Comparison of ENCODE assay signal across 17 mouse cellular contexts in genomic region chr1:165672355-165672754, GRCm38 (mm10). TPM values are rescaled to one million over a fixed set of nuclear protein-coding genes. Genes with fewer than 3 reads are reported as not detected.
DNase-seq lines count a peak whose midpoint lies in the region; ATAC-seq and TF ChIP-seq lines count a peak whose summit lies in the region.
"Had no signal": no experiment of that assay in that cellular context is flagged by ENCODE, and none has a peak within 500 bp of the region (broad histone marks: within the 10 kb centered on the region; RNA-seq: fewer than 3 reads in every experiment).

No protein-coding gene starts in this region.

- dilution Hi-C loops in CH12.LX (cut with MboI; ENCODE audit: extremely low pct_ligation_motif_present, extremely low pct_unique_long_range_greater_than_20kb, low sequenced_read_pairs) = no loop called here

- ATAC-seq in liver, embryonic 11.5 days (replicated peaks; ENCODE audit: low FRiP score) = no peak
- peak; percentile 38; the same call in 1 of the 2 replicates for ATAC-seq in granulocyte monocyte progenitor cell, adult 5-6 weeks (replicated peaks; ENCODE audit: poor library complexity, severe bottlenecking)
- ATAC-seq: forebrain, postnatal 0 days; Patski had no signal

- no peak for TF ChIP-seq POLR2A in liver, adult 2 months (IDR thresholded peaks at IDR 0.05; ENCODE audit: extremely low read depth, insufficient read depth, low read length)
- no peak for TF ChIP-seq POLR2A in CH12.LX (IDR thresholded peaks at IDR 0.05; ENCODE audit: low read depth, low read length)

- H3K36me3 ChIP-seq in liver, adult 2 months (ENCODE audit: control insufficient read depth, insufficient read depth, low read length) = no peaks in the 10 kb centered on the region
- H3K36me3 ChIP-seq in liver, embryonic 11.5 days (ENCODE audit: control insufficient read depth, insufficient read depth, low read length) = no peaks in the 10 kb centered on the region; the same call in 1 of the 2 replicates
- H3K36me3 ChIP-seq in CH12.LX (replicated peaks in 1 of 2; ENCODE audit: control insufficient read depth in 1 of 2, insufficient read depth in 1 of 2, low read length in 1 of 2) = peaks cover 4 to 94% of the 10 kb centered on the region in 2 experiments
- no peaks in the 10 kb centered on the region for H3K36me3 ChIP-seq in forebrain, embryonic 10.5 days (replicated peaks)
- H3K36me3 ChIP-seq: stomach, embryonic 15.5 days had no signal

- 0 out of 2 replicates have a peak, but pooled peaks have one; percentile 8 for TF ChIP-seq CTCF in liver, adult 2 months (IDR thresholded peaks at IDR 0.05; ENCODE audit: low read depth, low read length)
- peak in 1 of 2 experiments; percentile 62; a peak in 2 of 4 replicates for TF ChIP-seq CTCF in CH12.LX (conservative IDR thresholded peaks at IDR 0.05 in 1 of 2, IDR thresholded peaks at IDR 0.05 in 1 of 2; ENCODE audit: low read depth in 2 of 2, low read length in 2 of 2)

- H3K27ac ChIP-seq in liver, adult 2 months (replicated peaks; ENCODE audit: insufficient read depth, low read depth, low read length) = no peak overlapping the region
- H3K27ac ChIP-seq in liver, embryonic 11.5 days (ENCODE audit: low read depth, low read length) = no peak overlapping the region
- H3K27ac ChIP-seq in CH12.LX (ENCODE audit: insufficient read depth, low read depth) = no peak overlapping the region
- no peak overlapping the region for H3K27ac ChIP-seq in forebrain, embryonic 10.5 days
- H3K27ac ChIP-seq: stomach, embryonic 15.5 days had no signal

- no peaks in the 10 kb centered on the region for H3K27me3 ChIP-seq in liver, adult 2 months (ENCODE audit: control insufficient read depth, insufficient read depth, low read length)
- no peaks in the 10 kb centered on the region for H3K27me3 ChIP-seq in liver, embryonic 11.5 days (replicated peaks; ENCODE audit: control insufficient read depth, insufficient read depth, low read length)
- H3K27me3 ChIP-seq in CH12.LX (replicated peaks) = no peaks in the 10 kb centered on the region
- H3K27me3 ChIP-seq in forebrain, embryonic 10.5 days (ENCODE audit: poor library complexity, severe bottlenecking) = no peaks in the 10 kb centered on the region
- H3K27me3 ChIP-seq: stomach, embryonic 15.5 days had no signal

- H3K4me3 ChIP-seq in liver, adult 2 months (ENCODE audit: insufficient read depth, low read depth, low read length) = no peak overlapping the region
- H3K4me3 ChIP-seq in liver, embryonic 11.5 days (ENCODE audit: low read depth, low read length) = no peak overlapping the region
- H3K4me3 ChIP-seq in CH12.LX (replicated peaks in 1 of 3; ENCODE audit: low read depth in 2 of 3, low read length in 2 of 3, poor library complexity in 1 of 3) = no peak overlapping the region
- no peak overlapping the region for H3K4me3 ChIP-seq in forebrain, embryonic 10.5 days
- H3K4me3 ChIP-seq: myocyte; stomach, embryonic 15.5 days had no signal

- H3K9ac ChIP-seq in liver, adult 2 months (ENCODE audit: low read depth, low read length) = no peak overlapping the region
- no peak overlapping the region for H3K9ac ChIP-seq in liver, embryonic 11.5 days (ENCODE audit: low read depth, low read length)
- no peak overlapping the region for H3K9ac ChIP-seq in CH12.LX (ENCODE audit: insufficient read depth, low read depth)
- H3K9ac ChIP-seq: forebrain, postnatal 0 days; stomach, embryonic 15.5 days had no signal

- DNase-seq in adrenal gland, postnatal 14 days = peak; percentile 41
- DNase-seq in adrenal gland, postnatal 25 days = no peak
- DNase-seq in liver, adult 2 months (ENCODE audit: extremely low read depth, low read depth, low spot score) = no peak
- DNase-seq in liver, embryonic 11.5 days (ENCODE audit: low spot score) = no peak
- peak; percentile 22 for DNase-seq in CH12.LX (ENCODE audit: extremely low read depth)
- DNase-seq in right cerebral cortex, postnatal 10 days (ENCODE audit: low spot score in 2 of 2) = no peak
- no peak for DNase-seq in forebrain, embryonic 10.5 days (ENCODE audit: extremely low spot score, low spot score)
- DNase-seq: cerebellum, adult 18-20 months; forebrain, postnatal 0 days; heart, postnatal 14 days; kidney, postnatal 4 days; right cerebral cortex, postnatal 14 days had no signal

- no peak overlapping the region for H3K4me2 ChIP-seq in liver, embryonic 11.5 days
- H3K4me2 ChIP-seq in CH12.LX (ENCODE audit: insufficient read depth, low read depth, poor library complexity, severe bottlenecking) = no peak overlapping the region
- H3K4me2 ChIP-seq: midbrain, embryonic 11.5 days; stomach, embryonic 15.5 days had no signal

- 71% methylated on average over 9 of the region's 9 CpGs for WGBS in liver, adult 2 months
- 72% methylated on average over 9 of the region's 9 CpGs for WGBS in liver, embryonic 11.5 days
- WGBS in forebrain, embryonic 10.5 days = 81% methylated on average over 9 of the region's 9 CpGs

- in situ Hi-C loops in CH12.LX (cut with MboI; ENCODE audit: low pct_ligation_motif_present, low pct_unique_long_range_greater_than_20kb, low sequenced_read_pairs) = loop anchor here (25.0 kb wide), 1 partner anchor 490 kb away; no protein-coding TSS in a partner anchor

- no peaks in the 10 kb centered on the region for H3K9me3 ChIP-seq in liver, embryonic 11.5 days (ENCODE audit: control insufficient read depth, low read length)
- H3K9me3 ChIP-seq in CH12.LX (replicated peaks; ENCODE audit: low read length) = no peaks in the 10 kb centered on the region
- H3K9me3 ChIP-seq in forebrain, embryonic 10.5 days = no peaks in the 10 kb centered on the region
- H3K9me3 ChIP-seq: stomach, embryonic 15.5 days had no signal

- TF ChIP-seq RAD21 in CH12.LX (IDR thresholded peaks at IDR 0.05; ENCODE audit: low read depth, low read length) = peak; percentile 38

- peaks cover 6% of the 10 kb centered on the region; the same call in 1 of the 2 replicates for H3K4me1 ChIP-seq in liver, adult 2 months (ENCODE audit: control insufficient read depth, insufficient read depth, low read length)
- peaks cover 3% of the 10 kb centered on the region for H3K4me1 ChIP-seq in liver, embryonic 11.5 days (replicated peaks; ENCODE audit: control insufficient read depth, insufficient read depth, low read length)
- H3K4me1 ChIP-seq in CH12.LX (ENCODE audit: control insufficient read depth in 1 of 2, insufficient read depth in 2 of 2) = peaks cover 0 to 20% of the 10 kb centered on the region in 2 experiments; a peak in 2 of 4 replicates
- H3K4me1 ChIP-seq in forebrain, embryonic 10.5 days = peaks cover 4% of the 10 kb centered on the region; the same call in 1 of the 2 replicates

- 0 out of 2 replicates have a peak, but pooled peaks cover 4% of the 10 kb centered on the region for H3K79me2 ChIP-seq in liver, adult 2 months (ENCODE audit: control insufficient read depth, insufficient read depth, low read length)
- no peaks in the 10 kb centered on the region; the same call in 1 of the 2 replicates for H3K79me2 ChIP-seq in CH12.LX (replicated peaks; ENCODE audit: control insufficient read depth, extremely low read depth, insufficient read depth, poor library complexity, severe bottlenecking)

- no peak for TF ChIP-seq EP300 in CH12.LX (IDR thresholded peaks at IDR 0.05; ENCODE audit: low read length)

TF ChIP-seq in CH12.LX, 34 proteins besides CTCF, POLR2A, EP300 and RAD21:
- peak; percentile 58 for TF ChIP-seq SMC3 (IDR thresholded peaks at IDR 0.05; ENCODE audit: low read depth, low read length)
- TF ChIP-seq PAX5 (IDR thresholded peaks at IDR 0.05; ENCODE audit: low read length) = no peak
- TF ChIP-seq POLR2AphosphoS2 (IDR thresholded peaks at IDR 0.05; ENCODE audit: low read depth, low read length) = no peak
- TF ChIP-seq MAFK (IDR thresholded peaks at IDR 0.05; ENCODE audit: insufficient replicate concordance, low read length) = peak; percentile 88

RNA-seq across cellular contexts. Expression of gene Rcsd1, which starts 37.2 kb away (rescaled TPM):
- total RNA-seq in adrenal gland, postnatal 14 days (2021) = 22.1 and 35.0 TPM in 2 replicates
- 16.1 and 19.1 TPM in 2 replicates for total RNA-seq in adrenal gland, postnatal 25 days (2021)
- 2.6 and 3.0 TPM in 2 replicates for total RNA-seq in liver, adult 2 months (2014; rRNA removed)
- 2.8 and 3.3 TPM in 2 replicates for polyA plus RNA-seq in liver, adult 2 months (2012; rRNA removed)
- polyA plus RNA-seq in liver, embryonic 11.5 days (2014; fragmentation: Nextera tagmentation; extraction: Ambion mirVana) = 13.3 and 17.8 TPM in 2 replicates
- total RNA-seq in CH12.LX (2012; rRNA removed) (20.7 and 22.7 TPM in 2 replicates), CH12.LX (2014; rRNA removed) (34.8 and 35.7 TPM in 2 replicates)
- 74.8 and 81.1 TPM in 2 replicates for polyA plus RNA-seq in CH12.LX (2012; ENCODE audit: insufficient read length, low read depth)
- total RNA-seq in granulocyte monocyte progenitor cell, adult 5-6 weeks (2014; fragmentation: Nextera tagmentation) = 68.0 and 79.0 TPM in 2 replicates
- total RNA-seq in granulocyte monocyte progenitor cell, adult 5-6 weeks (2017) = 99.9 and 116 TPM in 2 replicates
- 8.3 and 8.4 TPM in 2 replicates for polyA plus RNA-seq in forebrain, embryonic 10.5 days (2016; fragmentation: Nextera tagmentation; extraction: Ambion mirVana)

RNA-seq across cellular contexts. Expression of gene Mpzl1, which starts 38.0 kb away (rescaled TPM):
- 39.1 and 40.4 TPM in 2 replicates for total RNA-seq in adrenal gland, postnatal 14 days (2021)
- 23.9 and 27.4 TPM in 2 replicates for total RNA-seq in adrenal gland, postnatal 25 days (2021)
- 1.4 and 2.8 TPM in 2 replicates for total RNA-seq in liver, adult 2 months (2014; rRNA removed)
- polyA plus RNA-seq in liver, adult 2 months (2012; rRNA removed) = 3.8 and 5.8 TPM in 2 replicates
- 85.7 and 89.5 TPM in 2 replicates for polyA plus RNA-seq in liver, embryonic 11.5 days (2014; fragmentation: Nextera tagmentation; extraction: Ambion mirVana)
- 5.0 and 6.5 TPM in 2 replicates for total RNA-seq in CH12.LX (2012; rRNA removed)
- total RNA-seq in CH12.LX (2014; rRNA removed) = 2.0 and 2.8 TPM in 2 replicates
- polyA plus RNA-seq in CH12.LX (2012; ENCODE audit: insufficient read length, low read depth) = 6.2 and 6.7 TPM in 2 replicates
- 0.98 and 20.5 TPM in 2 replicates for total RNA-seq in granulocyte monocyte progenitor cell, adult 5-6 weeks (2014; fragmentation: Nextera tagmentation)
- total RNA-seq in granulocyte monocyte progenitor cell, adult 5-6 weeks (2017) = 0.41 and 0.73 TPM in 2 replicates
- 119 and 122 TPM in 2 replicates for polyA plus RNA-seq in forebrain, embryonic 10.5 days (2016; fragmentation: Nextera tagmentation; extraction: Ambion mirVana)

Comparison
In these comparisons a context has a peak if more than half of its experiments do, and no peak if none do; other contexts are left out.
1. DNase-seq: peak in adrenal gland, postnatal 14 days (single experiment) and CH12.LX (single experiment); none in adrenal gland, postnatal 25 days (single experiment), liver, adult 2 months (single experiment), liver, embryonic 11.5 days (single experiment), right cerebral cortex, postnatal 10 days (0 of 2) and forebrain, embryonic 10.5 days (single experiment).